Mouse (Mus musculus): ENCODE data around the gene Corin. TPM values are rescaled to one million over a fixed set of nuclear protein-coding genes. Genes with fewer than 3 reads are reported as not detected.

Gene Corin
- polyA plus RNA-seq, 1 experiment from 2014 or later: 49.0 TPM

- Histone ChIP-seq H3K27me3 (ENCODE audit: control insufficient read depth, insufficient read depth, low read length) (no peaks in the 10 kb centered on the region), H3K4me2 (ENCODE audit: low read length) (no peak overlapping the region), H3K4me3 (ENCODE audit: control insufficient read depth in 1 of 2, insufficient read depth in 1 of 2, low read depth in 1 of 2, low read length in 2 of 2) (no peak overlapping the region), H3K4me1 (ENCODE audit: control insufficient read depth in 2 of 2, insufficient read depth in 2 of 2, low read length in 2 of 2) (no peaks in the 10 kb centered on the region), H3K9me3 (ENCODE audit: control insufficient read depth, low read length) (no peaks in the 10 kb centered on the region), H3K9ac (ENCODE audit: low read length) (no peak overlapping the region), H3K27ac (replicated peaks in 1 of 2; ENCODE audit: control insufficient read depth in 1 of 2, insufficient read depth in 1 of 2, low read depth in 2 of 2, low read length in 2 of 2) (no peak overlapping the region), H3K36me3 (ENCODE audit: control insufficient read depth, insufficient read depth, low read length) (peaks cover 26% of the 10 kb centered on the region)
- WGBS: 93% methylated on average over 7 of the region's 7 CpGs
- ATAC-seq (ENCODE audit: insufficient number of reproducible peaks, insufficient read depth, low FRiP score, low read depth): no peak
These were observed 237.2 kb downstream of the Corin start for GRCm38 (mm10) chr5:72266955-72267535.

GRCm38 (mm10) chr5:72264195-72264751 lies 240.0 kb downstream of the Corin start:
- H3K27ac ChIP-seq (replicated peaks in 1 of 2; ENCODE audit: control insufficient read depth in 1 of 2, insufficient read depth in 1 of 2, low read depth in 2 of 2, low read length in 2 of 2): no peak overlapping the region
- no peaks in the 10 kb centered on the region for H3K4me1 ChIP-seq (ENCODE audit: control insufficient read depth in 2 of 2, insufficient read depth in 2 of 2, low read length in 2 of 2)
- H3K9me3 ChIP-seq (ENCODE audit: control insufficient read depth, low read length): no peaks in the 10 kb centered on the region
- WGBS: 70% methylated on average over 15 of the region's 15 CpGs
- H3K4me2 ChIP-seq (ENCODE audit: low read length): no peak overlapping the region
- no peak for ATAC-seq (ENCODE audit: insufficient number of reproducible peaks, insufficient read depth, low FRiP score, low read depth)
- H3K27me3 ChIP-seq (ENCODE audit: control insufficient read depth, insufficient read depth, low read length): no peaks in the 10 kb centered on the region
- H3K36me3 ChIP-seq (ENCODE audit: control insufficient read depth, insufficient read depth, low read length): peaks cover 34% of the 10 kb centered on the region
- no peak overlapping the region for H3K9ac ChIP-seq (ENCODE audit: low read length)
- no peak overlapping the region for H3K4me3 ChIP-seq (ENCODE audit: control insufficient read depth in 1 of 2, insufficient read depth in 1 of 2, low read depth in 1 of 2, low read length in 2 of 2)

- Histone ChIP-seq H3K4me1 (ENCODE audit: control insufficient read depth in 2 of 2, insufficient read depth in 2 of 2, low read length in 2 of 2) (peaks cover 0 to 19% of the 10 kb centered on the region in 2 experiments; a peak in 2 of 4 replicates), H3K27ac (replicated peaks in 1 of 2; ENCODE audit: control insufficient read depth in 1 of 2, insufficient read depth in 1 of 2, low read depth in 2 of 2, low read length in 2 of 2) (no peak overlapping the region), H3K9ac (ENCODE audit: low read length) (no peak overlapping the region), H3K36me3 (ENCODE audit: control insufficient read depth, insufficient read depth, low read length) (0 out of 2 replicates have a peak, but pooled peaks cover 18% of the 10 kb centered on the region), H3K4me3 (ENCODE audit: control insufficient read depth in 1 of 2, insufficient read depth in 1 of 2, low read depth in 1 of 2, low read length in 2 of 2) (no peak overlapping the region), H3K9me3 (ENCODE audit: control insufficient read depth, low read length) (no peaks in the 10 kb centered on the region), H3K27me3 (ENCODE audit: control insufficient read depth, insufficient read depth, low read length) (no peaks in the 10 kb centered on the region), H3K4me2 (ENCODE audit: low read length) (no peak overlapping the region)
- ATAC-seq (ENCODE audit: insufficient number of reproducible peaks, insufficient read depth, low FRiP score, low read depth): no peak
- 82% methylated on average over 3 of the region's 3 CpGs for WGBS
These were observed 242.4 kb downstream of the Corin start for GRCm38 (mm10) chr5:72261802-72262324.

GRCm38 (mm10) chr5:72259298-72259621 lies 245.0 kb downstream of the Corin start:
- ATAC-seq (ENCODE audit: insufficient number of reproducible peaks, insufficient read depth, low FRiP score, low read depth): no peak
- 58% methylated on average over 3 of the region's 3 CpGs for WGBS
- H3K4me2 ChIP-seq (ENCODE audit: low read length): no peak overlapping the region

GRCm38 (mm10) chr5:72258409-72259297 lies 245.6 kb downstream of the Corin start:
- Histone ChIP-seq H3K4me1 (ENCODE audit: control insufficient read depth in 2 of 2, insufficient read depth in 2 of 2, low read length in 2 of 2) (peaks cover 0 to 19% of the 10 kb centered on the region in 2 experiments; a peak in 2 of 4 replicates), H3K9me3 (ENCODE audit: control insufficient read depth, low read length) (no peaks in the 10 kb centered on the region), H3K36me3 (ENCODE audit: control insufficient read depth, insufficient read depth, low read length) (0 out of 2 replicates have a peak, but pooled peaks cover 22% of the 10 kb centered on the region), H3K27ac (replicated peaks in 1 of 2; ENCODE audit: control insufficient read depth in 1 of 2, insufficient read depth in 1 of 2, low read depth in 2 of 2, low read length in 2 of 2) (no peak overlapping the region), H3K4me3 (ENCODE audit: control insufficient read depth in 1 of 2, insufficient read depth in 1 of 2, low read depth in 1 of 2, low read length in 2 of 2) (no peak overlapping the region), H3K4me2 (ENCODE audit: low read length) (peak overlapping the region; percentile 24), H3K9ac (ENCODE audit: low read length) (no peak overlapping the region), H3K27me3 (ENCODE audit: control insufficient read depth, insufficient read depth, low read length) (no peaks in the 10 kb centered on the region)
- 41% methylated on average over 17 of the region's 17 CpGs for WGBS
- ATAC-seq (ENCODE audit: insufficient number of reproducible peaks, insufficient read depth, low FRiP score, low read depth): no peak

More at GRCm38 (mm10) chr5:72259298-72259621, 245.0 kb downstream of the Corin start:
- H3K27me3 ChIP-seq (ENCODE audit: control insufficient read depth, insufficient read depth, low read length): no peaks in the 10 kb centered on the region
- H3K27ac ChIP-seq (replicated peaks in 1 of 2; ENCODE audit: control insufficient read depth in 1 of 2, insufficient read depth in 1 of 2, low read depth in 2 of 2, low read length in 2 of 2): no peak overlapping the region
- H3K4me3 ChIP-seq (ENCODE audit: control insufficient read depth in 1 of 2, insufficient read depth in 1 of 2, low read depth in 1 of 2, low read length in 2 of 2): no peak overlapping the region
- no peaks in the 10 kb centered on the region for H3K9me3 ChIP-seq (ENCODE audit: control insufficient read depth, low read length)
- peaks cover 0 to 19% of the 10 kb centered on the region in 2 experiments; a peak in 2 of 4 replicates for H3K4me1 ChIP-seq (ENCODE audit: control insufficient read depth in 2 of 2, insufficient read depth in 2 of 2, low read length in 2 of 2)
- 0 out of 2 replicates have a peak, but pooled peaks cover 28% of the 10 kb centered on the region for H3K36me3 ChIP-seq (ENCODE audit: control insufficient read depth, insufficient read depth, low read length)
- no peak overlapping the region for H3K9ac ChIP-seq (ENCODE audit: low read length)

GRCm38 (mm10) chr5:72257084-72257483 lies 247.2 kb downstream of the Corin start:
- H3K9ac ChIP-seq (ENCODE audit: low read length): no peak overlapping the region
- WGBS: 80% methylated on average over 10 of the region's 10 CpGs
- peak overlapping the region; percentile 37 for H3K4me2 ChIP-seq (ENCODE audit: low read length)
- H3K36me3 ChIP-seq (ENCODE audit: control insufficient read depth, insufficient read depth, low read length): 0 out of 2 replicates have a peak, but pooled peaks cover 22% of the 10 kb centered on the region
- peaks cover 0 to 19% of the 10 kb centered on the region in 2 experiments; a peak in 2 of 4 replicates for H3K4me1 ChIP-seq (ENCODE audit: control insufficient read depth in 2 of 2, insufficient read depth in 2 of 2, low read length in 2 of 2)
- no peak overlapping the region; a peak in 1 of 4 replicates for H3K27ac ChIP-seq (replicated peaks in 1 of 2; ENCODE audit: control insufficient read depth in 1 of 2, insufficient read depth in 1 of 2, low read depth in 2 of 2, low read length in 2 of 2)
- no peak overlapping the region for H3K4me3 ChIP-seq (ENCODE audit: control insufficient read depth in 1 of 2, insufficient read depth in 1 of 2, low read depth in 1 of 2, low read length in 2 of 2)
- H3K9me3 ChIP-seq (ENCODE audit: control insufficient read depth, low read length): no peaks in the 10 kb centered on the region
- ATAC-seq (ENCODE audit: insufficient number of reproducible peaks, insufficient read depth, low FRiP score, low read depth): no peak
- H3K27me3 ChIP-seq (ENCODE audit: control insufficient read depth, insufficient read depth, low read length): no peaks in the 10 kb centered on the region

- H3K4me3 ChIP-seq (ENCODE audit: control insufficient read depth in 1 of 2, insufficient read depth in 1 of 2, low read depth in 1 of 2, low read length in 2 of 2): no peak overlapping the region
- H3K4me1 ChIP-seq (ENCODE audit: control insufficient read depth in 2 of 2, insufficient read depth in 2 of 2, low read length in 2 of 2): peaks cover 0 to 19% of the 10 kb centered on the region in 2 experiments; a peak in 2 of 4 replicates
- ATAC-seq (ENCODE audit: insufficient number of reproducible peaks, insufficient read depth, low FRiP score, low read depth): no peak
- 0 out of 2 replicates have a peak, but pooled peaks cover 13% of the 10 kb centered on the region for H3K36me3 ChIP-seq (ENCODE audit: control insufficient read depth, insufficient read depth, low read length)
- H3K27me3 ChIP-seq (ENCODE audit: control insufficient read depth, insufficient read depth, low read length): no peaks in the 10 kb centered on the region
- H3K4me2 ChIP-seq (ENCODE audit: low read length): no peak overlapping the region
- no peak overlapping the region for H3K27ac ChIP-seq (replicated peaks in 1 of 2; ENCODE audit: control insufficient read depth in 1 of 2, insufficient read depth in 1 of 2, low read depth in 2 of 2, low read length in 2 of 2)
- WGBS: 75% methylated on average over 10 of the region's 10 CpGs
- no peaks in the 10 kb centered on the region for H3K9me3 ChIP-seq (ENCODE audit: control insufficient read depth, low read length)
- H3K9ac ChIP-seq (ENCODE audit: low read length): no peak overlapping the region
These were observed 249.3 kb downstream of the Corin start for GRCm38 (mm10) chr5:72254958-72255357.
